Mouse (Mus musculus): ENCODE results near the gene Nol10.

- no peak for TF ChIP-seq POLR2A (IDR thresholded peaks at IDR 0.05; ENCODE audit: control insufficient read depth, extremely low read depth, insufficient read depth, low read length, poor library complexity)
- TF ChIP-seq CTCF (IDR thresholded peaks at IDR 0.05; ENCODE audit: borderline replicate concordance, control insufficient read depth, extremely low read depth, insufficient read depth, low read length, poor library complexity): no peak
Observed at GRCm38 (mm10) chr12:17316096-17316495, 32.2 kb upstream of the Nol10 start.
